Mouse (Mus musculus) C2C12 (cell line): Measurements from ENCODE around the gene Ifna4.
"Not testable (repeated sequence)": the region's sequence is repeated elsewhere in the genome, so short reads cannot be mapped to it uniquely, and the experiment has no call there.

Experiments
- CTCF ChIP-seq: IDR thresholded peaks from one replicate; pipeline ENCODE4 v1.5.1; 2011; ENCODE audit not compliant: control insufficient read depth, insufficient read depth, insufficient read length
- MAX ChIP-seq: IDR thresholded peaks from one replicate; pipeline ENCODE4 v1.6.1; 2011; ENCODE audit warnings: mild to moderate bottlenecking, control low read depth
- MYOD1 ChIP-seq: IDR thresholded peaks from one replicate; pipeline ENCODE4 v1.6.1; 2011; ENCODE audit warnings: low read depth; ENCODE audit not compliant: control insufficient read depth, insufficient read length
- MYOG ChIP-seq: IDR thresholded peaks from one replicate; pipeline ENCODE4 v1.6.1; 2011; ENCODE audit not compliant: control insufficient read depth, insufficient read length; ENCODE audit errors: extremely low read depth
- USF1 ChIP-seq: IDR thresholded peaks from one replicate; pipeline ENCODE4 v1.6.1; 2011; ENCODE audit warnings: low read depth, mild to moderate bottlenecking, control low read depth, moderate library complexity

- not testable (repeated sequence) for TF ChIP-seq CTCF, MYOD1, MYOG, MAX, USF1
Measured at GRCm38 (mm10) chr4:88799365-88799764, 42.3 kb upstream of the Ifna4 start, which contains the start of gene Gm13285.
